Mouse (Mus musculus): Measurements from ENCODE around the gene Chit1.
A peak's percentile ranks its signal among the peaks of the same experiment; 100 is the strongest.

DNA sequence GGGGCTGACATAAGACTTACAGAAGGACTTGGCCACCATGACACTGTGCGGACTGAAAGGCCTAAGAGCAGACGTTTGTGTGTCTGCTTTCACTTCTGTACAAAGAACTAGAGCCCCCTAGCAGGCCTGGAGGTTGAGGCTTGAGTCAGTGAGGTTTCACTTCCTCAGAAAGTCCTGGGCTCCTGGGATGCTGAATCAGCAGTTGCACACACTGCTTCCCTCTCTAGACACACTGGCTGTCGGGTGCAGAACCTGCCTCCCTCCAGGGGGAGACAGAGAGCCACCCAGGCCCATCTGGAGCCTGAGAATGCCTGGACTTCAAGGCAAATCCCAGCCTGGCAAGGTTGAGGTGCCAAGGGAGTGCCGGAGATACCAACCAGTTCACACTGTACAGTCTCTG is 85.3 kb downstream of the Chit1 start:
- TF ChIP-seq CTCF (IDR thresholded peaks at IDR 0.05; ENCODE audit: low read depth) (peak; percentile 91), EP300 (IDR thresholded peaks at IDR 0.05; ENCODE audit: low read depth) (no peak)

Data from liver, embryonic 14.5 days (tissue).